Mouse (Mus musculus): ENCODE measurements at regions not wholly inside any gene's neighbourhood (a gene's known extent, or its start where the extent isn't known, plus 50 kb on each side); places are given as distances from the start of the nearest gene placed in this dataset.

DNA sequence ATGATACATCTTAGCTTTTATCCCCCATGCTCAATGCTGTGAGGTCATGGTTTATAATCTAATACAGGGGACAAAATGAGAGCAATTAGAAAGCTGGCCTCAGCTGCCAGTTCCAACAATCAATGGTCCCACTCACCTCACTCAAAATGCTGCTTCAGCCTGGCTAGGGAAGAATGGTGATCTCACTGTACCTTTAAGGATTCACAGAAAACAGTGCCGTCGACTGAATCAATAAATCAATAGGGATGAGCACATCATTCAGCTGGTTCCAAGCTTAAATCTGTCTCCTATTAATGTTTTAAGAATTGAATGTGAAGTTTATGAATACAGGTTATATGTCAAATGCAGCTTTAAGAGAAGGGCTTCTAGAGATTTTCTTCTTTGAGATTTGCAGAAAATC lies 61.9 kb upstream of the Ncam2 start:
- no peak for DNase-seq (ENCODE audit: low spot score in 2 of 2)

DNA sequence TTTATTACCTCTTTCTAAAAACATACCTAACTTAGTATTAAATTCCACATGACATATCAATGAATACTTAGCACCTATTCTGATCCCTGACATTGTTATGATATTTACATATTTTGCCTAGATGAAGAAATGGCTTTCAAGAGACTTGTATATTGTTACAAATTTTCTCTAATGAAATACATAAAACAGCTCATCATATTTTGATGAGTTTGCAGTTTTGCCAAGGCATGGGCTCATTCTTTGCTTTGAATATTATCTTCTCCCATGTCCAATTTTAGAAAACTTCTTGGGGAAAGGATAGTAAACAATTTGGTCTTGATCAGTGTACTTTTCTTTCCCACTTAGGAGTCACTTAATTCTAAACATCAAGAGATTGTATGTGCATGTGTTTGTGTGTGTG lies 54.5 kb upstream of the Ncam2 start:
- DNase-seq (ENCODE audit: low spot score in 2 of 2): no peak

DNA sequence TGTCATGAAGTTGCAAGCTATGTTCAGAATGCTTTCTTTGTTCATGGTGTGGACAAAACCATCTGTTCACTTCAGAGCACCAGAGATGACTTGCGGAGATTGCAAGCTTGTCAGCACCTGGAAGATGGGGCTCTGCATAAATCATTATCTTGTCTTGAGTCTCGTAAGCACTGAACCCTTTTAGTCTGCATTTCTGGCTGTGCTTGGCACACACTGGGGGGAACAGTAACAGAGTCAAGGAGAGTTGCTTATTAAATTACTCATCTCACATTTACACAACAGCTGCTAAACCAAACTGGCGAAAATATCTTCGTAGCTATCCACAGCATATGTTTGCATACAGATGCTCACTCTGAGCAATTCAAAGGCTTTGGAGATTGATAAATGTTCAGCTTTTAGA lies 51.0 kb upstream of the Ncam2 start:
- DNase-seq (ENCODE audit: low spot score in 2 of 2): peak; percentile 10 to 31

Measured in layer of hippocampus, adult 18-20 months (tissue).